Mouse (Mus musculus): ENCODE results near the gene Lpin2. TPM values are rescaled to one million over a fixed set of nuclear protein-coding genes. Genes with fewer than 3 reads are reported as not detected.

The Lpin2 gene
- polyA plus RNA-seq, 1 experiment from 2014 or later: 35.4 TPM

DNA sequence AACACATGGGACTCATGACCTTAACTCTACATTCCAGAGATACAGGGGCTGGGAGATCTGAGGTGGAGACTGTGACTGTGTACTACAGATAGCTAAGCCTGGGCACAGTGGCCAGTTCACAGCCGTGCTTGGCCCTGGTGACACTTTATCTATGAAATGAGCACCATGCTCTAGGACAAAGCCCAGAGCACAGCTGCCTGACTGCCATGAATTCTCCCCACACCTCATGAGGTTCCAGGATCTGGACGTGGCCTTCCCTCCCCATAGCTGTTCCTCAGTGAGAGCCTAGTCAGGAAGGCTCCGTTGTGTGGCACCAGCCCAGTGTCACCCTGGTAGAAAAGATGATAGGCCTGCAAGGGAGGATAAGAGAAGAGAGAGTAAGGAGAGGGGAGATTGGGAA, 86.2 kb downstream of the Lpin2 start:
- Histone ChIP-seq H3K36me3 (ENCODE audit: control insufficient read depth, insufficient read depth, low read length) (no peaks in the 10 kb centered on the region), H3K4me1 (ENCODE audit: control insufficient read depth, insufficient read depth, low read length) (no peaks in the 10 kb centered on the region), H3K4me3 (ENCODE audit: low read depth, low read length) (no peak overlapping the region), H3K27me3 (ENCODE audit: control insufficient read depth, insufficient read depth, low read length) (no peaks in the 10 kb centered on the region), H3K27ac (ENCODE audit: low read depth, low read length) (no peak overlapping the region), H3K9ac (ENCODE audit: low read length) (no peak overlapping the region), H3K9me3 (ENCODE audit: control insufficient read depth, low read length) (no peaks in the 10 kb centered on the region), H3K4me2 (no peak overlapping the region)
- DNase-seq (ENCODE audit: low spot score, missing footprints) (peak; percentile 53), ATAC-seq (ENCODE audit: low FRiP score) (no peak)
- WGBS: 85% methylated on average over 3 of the region's 3 CpGs

DNA sequence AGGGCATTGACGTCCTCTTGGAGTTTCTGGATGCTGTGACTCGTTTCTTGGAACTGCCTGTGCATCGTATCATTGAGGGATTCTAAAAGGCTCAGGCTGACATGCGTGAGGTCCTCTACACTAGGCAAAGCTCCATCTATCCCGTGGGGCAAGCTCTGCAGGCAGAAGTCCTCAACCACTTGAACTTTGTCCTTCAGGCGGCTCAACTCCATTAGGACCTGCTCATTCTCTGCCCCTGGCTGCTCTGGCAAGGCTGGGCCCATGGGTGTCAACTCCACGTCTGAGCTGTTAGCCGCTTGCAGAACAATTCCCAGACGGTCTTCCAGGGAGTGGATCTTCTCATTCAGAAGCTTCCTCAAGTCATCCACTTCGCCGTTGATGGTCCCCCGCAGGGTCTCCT, 91.5 kb downstream of the Lpin2 start:
- WGBS: 94% methylated on average over 12 of the region's 12 CpGs
- H3K36me3 ChIP-seq (ENCODE audit: control insufficient read depth, insufficient read depth, low read length): no peaks in the 10 kb centered on the region
- H3K9me3 ChIP-seq (ENCODE audit: control insufficient read depth, low read length): no peaks in the 10 kb centered on the region
- no peaks in the 10 kb centered on the region for H3K27me3 ChIP-seq (ENCODE audit: control insufficient read depth, insufficient read depth, low read length)
- no peak overlapping the region for H3K4me2 ChIP-seq
- no peak overlapping the region for H3K9ac ChIP-seq (ENCODE audit: low read length)
- no peaks in the 10 kb centered on the region for H3K4me1 ChIP-seq (ENCODE audit: control insufficient read depth, insufficient read depth, low read length)
- ATAC-seq (ENCODE audit: low FRiP score) (no peak), DNase-seq (ENCODE audit: low spot score, missing footprints) (no peak)
- H3K4me3 ChIP-seq (ENCODE audit: low read depth, low read length): no peak overlapping the region
- no peak overlapping the region for H3K27ac ChIP-seq (ENCODE audit: low read depth, low read length)

DNA sequence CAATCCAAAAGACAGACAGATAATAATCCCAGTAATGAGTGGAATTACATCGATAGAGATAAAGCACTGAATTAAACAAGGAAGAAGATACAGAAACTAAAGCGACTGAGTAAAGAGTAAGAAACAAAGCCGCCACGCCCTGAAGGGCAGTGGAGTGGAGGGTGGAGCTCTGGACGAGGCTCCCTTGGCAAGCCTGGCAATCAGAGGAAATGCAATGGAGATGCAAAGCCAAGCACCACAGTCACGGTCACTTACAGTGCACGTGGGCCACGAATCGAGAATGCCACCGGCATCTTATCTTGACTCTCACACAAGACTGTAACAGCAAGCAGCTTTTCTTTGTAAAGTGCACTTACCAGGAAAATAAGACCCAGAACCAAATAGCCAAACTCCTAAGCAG, 94.4 kb downstream of the Lpin2 start:
- no peaks in the 10 kb centered on the region for H3K36me3 ChIP-seq (ENCODE audit: control insufficient read depth, insufficient read depth, low read length)
- H3K4me1 ChIP-seq (ENCODE audit: control insufficient read depth, insufficient read depth, low read length): no peaks in the 10 kb centered on the region
- H3K9me3 ChIP-seq (ENCODE audit: control insufficient read depth, low read length): no peaks in the 10 kb centered on the region
- no peak overlapping the region for H3K4me2 ChIP-seq
- no peak overlapping the region for H3K9ac ChIP-seq (ENCODE audit: low read length)
- H3K27me3 ChIP-seq (ENCODE audit: control insufficient read depth, insufficient read depth, low read length): no peaks in the 10 kb centered on the region
- whole genome bisulfite sequencing: 94% methylated on average over 10 of the region's 10 CpGs
- H3K4me3 ChIP-seq (ENCODE audit: low read depth, low read length): no peak overlapping the region
- no peak overlapping the region for H3K27ac ChIP-seq (ENCODE audit: low read depth, low read length)
- DNase-seq (ENCODE audit: low spot score, missing footprints) (no peak), ATAC-seq (ENCODE audit: low FRiP score) (no peak)

DNA sequence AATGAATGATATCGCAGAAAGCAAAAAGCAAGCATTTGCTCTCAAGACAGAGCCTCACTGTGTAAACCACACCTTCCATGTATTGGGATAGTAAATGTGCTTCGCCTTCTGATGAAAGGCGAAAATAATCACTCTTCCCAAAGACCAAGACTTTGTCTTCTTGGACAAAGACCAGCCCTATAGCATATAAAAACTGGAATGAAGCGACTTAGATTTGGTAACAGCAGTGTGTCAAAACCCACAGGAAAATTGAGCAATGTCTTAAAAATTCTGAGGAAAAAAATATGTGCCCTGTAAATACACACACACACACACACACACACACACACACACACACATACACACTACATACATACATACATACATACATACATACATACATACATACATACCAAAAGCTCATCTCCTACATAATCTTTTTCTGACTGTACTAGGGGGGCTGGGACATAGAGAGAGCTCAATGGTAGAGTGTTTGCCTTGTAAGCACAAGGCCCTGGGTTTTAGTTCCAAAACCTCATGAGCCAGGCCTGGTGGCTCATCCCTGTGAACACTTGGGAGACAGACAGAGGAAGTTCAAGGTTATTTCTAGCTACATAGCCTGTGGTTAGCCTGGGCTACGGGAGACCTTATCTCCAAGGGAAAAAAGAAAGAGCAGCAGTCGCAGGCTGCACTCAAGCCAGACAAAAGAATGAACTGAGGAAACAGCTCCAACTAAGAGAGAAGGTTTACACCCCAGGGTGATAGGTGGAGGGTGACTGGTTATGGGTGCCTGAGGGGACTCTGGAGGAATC, 95.5 kb downstream of the Lpin2 start:
- H3K36me3 ChIP-seq (ENCODE audit: control insufficient read depth, insufficient read depth, low read length): no peaks in the 10 kb centered on the region
- no peak overlapping the region for H3K4me3 ChIP-seq (ENCODE audit: low read depth, low read length)
- no peak overlapping the region for H3K4me2 ChIP-seq
- no peak overlapping the region for H3K27ac ChIP-seq (ENCODE audit: low read depth, low read length)
- DNase-seq (ENCODE audit: low spot score, missing footprints) (no peak), ATAC-seq (ENCODE audit: low FRiP score) (no peak)
- no peaks in the 10 kb centered on the region for H3K4me1 ChIP-seq (ENCODE audit: control insufficient read depth, insufficient read depth, low read length)
- H3K9me3 ChIP-seq (ENCODE audit: control insufficient read depth, low read length): no peaks in the 10 kb centered on the region
- whole genome bisulfite sequencing: 91% methylated on average over 6 of the region's 6 CpGs
- no peak overlapping the region for H3K9ac ChIP-seq (ENCODE audit: low read length)
- H3K27me3 ChIP-seq (ENCODE audit: control insufficient read depth, insufficient read depth, low read length): no peaks in the 10 kb centered on the region

DNA sequence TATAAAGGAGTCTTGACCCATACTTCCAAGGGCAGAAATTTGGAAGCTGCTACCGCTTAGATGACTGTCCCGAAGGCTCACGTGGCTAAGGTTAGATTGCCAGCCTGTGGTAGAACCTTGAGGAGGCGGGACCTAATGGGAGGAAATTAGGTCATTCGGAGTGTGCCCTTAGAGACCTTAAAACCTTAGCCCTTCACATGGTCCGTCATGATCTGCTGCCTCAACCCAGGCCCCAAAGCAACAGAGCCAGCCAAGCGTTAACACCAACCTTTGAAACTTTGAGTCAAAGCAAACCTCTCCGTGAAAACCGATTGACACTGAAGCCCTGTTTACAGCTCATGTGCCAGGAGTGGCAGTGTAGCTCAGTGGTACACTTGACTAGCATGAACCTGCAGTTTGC, 100.4 kb downstream of the Lpin2 start:
- 89% methylated on average over 9 of the region's 9 CpGs for WGBS
- no peak for ATAC-seq (ENCODE audit: low FRiP score)

DNA sequence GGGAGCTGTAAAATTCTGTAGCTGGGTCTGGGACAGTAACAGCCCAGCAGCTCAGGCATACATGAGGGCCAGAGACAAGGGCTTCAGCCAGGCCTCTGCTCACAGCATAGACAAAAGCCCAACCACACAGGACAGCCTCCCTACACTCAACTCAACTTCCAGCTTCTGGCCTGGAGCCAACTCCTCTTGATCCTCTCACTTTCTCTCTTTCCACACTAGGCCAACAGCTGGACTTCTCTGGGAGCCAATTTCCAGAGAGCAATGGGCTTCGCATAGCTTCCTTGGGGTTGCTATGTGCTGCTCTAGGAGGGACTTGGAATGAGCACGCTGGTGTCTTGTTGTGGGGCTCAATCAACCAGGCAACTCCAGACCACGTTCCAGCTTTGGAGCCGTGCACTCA, 100.9 kb downstream of the Lpin2 start:
- no peak overlapping the region for H3K4me2 ChIP-seq
- ATAC-seq (ENCODE audit: low FRiP score) (no peak), DNase-seq (ENCODE audit: low spot score, missing footprints) (no peak)
- no peak overlapping the region for H3K9ac ChIP-seq (ENCODE audit: low read length)
- WGBS: 90% methylated on average over 4 of the region's 4 CpGs
- no peak overlapping the region for H3K27ac ChIP-seq (ENCODE audit: low read depth, low read length)
- H3K4me1 ChIP-seq (ENCODE audit: control insufficient read depth, insufficient read depth, low read length): peaks cover 2% of the 10 kb centered on the region; the same call in 1 of the 2 replicates
- H3K27me3 ChIP-seq (ENCODE audit: control insufficient read depth, insufficient read depth, low read length): no peaks in the 10 kb centered on the region
- H3K9me3 ChIP-seq (ENCODE audit: control insufficient read depth, low read length): no peaks in the 10 kb centered on the region
- H3K4me3 ChIP-seq (ENCODE audit: low read depth, low read length): no peak overlapping the region
- no peaks in the 10 kb centered on the region for H3K36me3 ChIP-seq (ENCODE audit: control insufficient read depth, insufficient read depth, low read length)

More for the DNA sequence above, 100.4 kb downstream of the Lpin2 start:
- H3K27ac ChIP-seq (ENCODE audit: low read depth, low read length): no peak overlapping the region
- H3K27me3 ChIP-seq (ENCODE audit: control insufficient read depth, insufficient read depth, low read length): no peaks in the 10 kb centered on the region
- H3K4me3 ChIP-seq (ENCODE audit: low read depth, low read length): no peak overlapping the region
- no peaks in the 10 kb centered on the region for H3K9me3 ChIP-seq (ENCODE audit: control insufficient read depth, low read length)
- H3K9ac ChIP-seq (ENCODE audit: low read length): no peak overlapping the region
- no peak for DNase-seq (ENCODE audit: low spot score, missing footprints)
- H3K36me3 ChIP-seq (ENCODE audit: control insufficient read depth, insufficient read depth, low read length): no peaks in the 10 kb centered on the region
- H3K4me1 ChIP-seq (ENCODE audit: control insufficient read depth, insufficient read depth, low read length): peaks cover 2% of the 10 kb centered on the region; the same call in 1 of the 2 replicates
- H3K4me2 ChIP-seq: no peak overlapping the region

DNA sequence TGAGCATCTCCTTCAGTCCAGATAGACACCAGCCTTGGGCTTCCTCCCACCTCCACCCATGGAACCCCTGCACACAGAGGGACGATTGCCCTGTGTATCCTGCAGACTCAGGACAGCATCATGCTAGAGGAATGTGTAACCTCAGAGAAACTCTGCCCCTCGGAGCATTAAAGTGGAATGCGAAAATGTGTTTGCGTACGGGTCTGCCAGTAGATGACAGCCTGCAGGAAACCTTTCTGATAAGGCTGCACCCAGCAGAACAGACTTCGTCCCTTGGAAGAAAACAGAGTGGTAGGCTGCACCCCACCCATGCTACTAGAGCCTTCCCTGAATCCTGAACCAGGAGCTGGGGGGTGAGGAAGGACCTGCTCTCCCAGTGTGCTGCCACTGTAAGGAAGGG, 102.5 kb downstream of the Lpin2 start:
- Histone ChIP-seq H3K36me3 (ENCODE audit: control insufficient read depth, insufficient read depth, low read length) (no peaks in the 10 kb centered on the region), H3K9me3 (ENCODE audit: control insufficient read depth, low read length) (no peaks in the 10 kb centered on the region), H3K9ac (ENCODE audit: low read length) (no peak overlapping the region), H3K4me1 (ENCODE audit: control insufficient read depth, insufficient read depth, low read length) (peaks cover 2% of the 10 kb centered on the region; the same call in 1 of the 2 replicates), H3K27me3 (ENCODE audit: control insufficient read depth, insufficient read depth, low read length) (no peaks in the 10 kb centered on the region), H3K4me3 (ENCODE audit: low read depth, low read length) (no peak overlapping the region), H3K4me2 (no peak overlapping the region), H3K27ac (ENCODE audit: low read depth, low read length) (no peak overlapping the region)
- no peak for ATAC-seq (ENCODE audit: low FRiP score)
- no peak for DNase-seq (ENCODE audit: low spot score, missing footprints)
- WGBS: 82% methylated on average over 6 of the region's 6 CpGs

DNA sequence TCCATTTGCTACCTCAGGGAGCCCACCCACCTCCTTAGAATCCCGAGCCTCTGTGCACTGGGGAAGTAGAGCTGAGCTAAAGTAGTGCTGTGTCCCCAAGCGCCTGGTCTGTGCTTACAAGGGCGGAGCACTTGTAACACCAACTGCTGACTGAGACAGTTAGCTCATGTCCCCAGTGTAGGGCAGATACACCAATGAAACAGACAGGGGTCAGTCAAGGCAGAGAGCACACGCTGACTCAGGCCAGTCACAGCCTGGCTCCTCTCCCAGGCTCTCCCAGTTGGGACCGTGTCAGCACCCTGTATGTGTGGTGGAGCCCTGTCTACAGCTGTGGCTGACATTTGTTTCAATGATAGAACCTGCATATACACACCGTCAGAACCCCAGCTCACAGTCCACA, 103.6 kb downstream of the Lpin2 start:
- peaks cover 2% of the 10 kb centered on the region; the same call in 1 of the 2 replicates for H3K4me1 ChIP-seq (ENCODE audit: control insufficient read depth, insufficient read depth, low read length)
- WGBS: 74% methylated on average over 6 of the region's 6 CpGs
- H3K9ac ChIP-seq (ENCODE audit: low read length): no peak overlapping the region
- H3K4me3 ChIP-seq (ENCODE audit: low read depth, low read length): no peak overlapping the region
- H3K4me2 ChIP-seq: no peak overlapping the region
- ATAC-seq (ENCODE audit: low FRiP score) (no peak), DNase-seq (ENCODE audit: low spot score, missing footprints) (no peak)
- H3K27me3 ChIP-seq (ENCODE audit: control insufficient read depth, insufficient read depth, low read length): no peaks in the 10 kb centered on the region
- H3K9me3 ChIP-seq (ENCODE audit: control insufficient read depth, low read length): no peaks in the 10 kb centered on the region
- H3K27ac ChIP-seq (ENCODE audit: low read depth, low read length): no peak overlapping the region
- H3K36me3 ChIP-seq (ENCODE audit: control insufficient read depth, insufficient read depth, low read length): no peaks in the 10 kb centered on the region

DNA sequence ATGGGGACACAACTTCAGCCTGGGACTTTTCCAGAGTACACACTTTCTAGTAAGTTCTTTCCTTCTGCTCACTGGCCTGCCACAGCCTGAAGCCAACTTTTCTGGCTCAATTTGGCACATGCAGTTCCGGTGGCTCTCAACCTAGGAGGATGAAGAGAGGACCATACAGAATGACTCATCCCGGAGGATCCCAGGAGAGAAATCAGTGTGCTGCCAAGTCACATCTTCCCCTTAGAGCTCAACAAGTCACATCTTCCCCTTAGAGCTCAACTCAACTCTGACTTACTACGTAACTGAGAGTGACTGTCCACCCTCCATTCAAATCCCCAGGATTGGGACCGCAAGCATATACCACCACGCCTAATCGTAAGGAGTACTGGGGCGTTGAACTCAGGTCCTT, 105.2 kb downstream of the Lpin2 start:
- Histone ChIP-seq H3K36me3 (ENCODE audit: control insufficient read depth, insufficient read depth, low read length) (no peaks in the 10 kb centered on the region), H3K27ac (ENCODE audit: low read depth, low read length) (no peak overlapping the region), H3K4me1 (ENCODE audit: control insufficient read depth, insufficient read depth, low read length) (peaks cover 2% of the 10 kb centered on the region; the same call in 1 of the 2 replicates), H3K4me2 (no peak overlapping the region), H3K4me3 (ENCODE audit: low read depth, low read length) (no peak overlapping the region), H3K9me3 (ENCODE audit: control insufficient read depth, low read length) (no peaks in the 10 kb centered on the region), H3K27me3 (ENCODE audit: control insufficient read depth, insufficient read depth, low read length) (no peaks in the 10 kb centered on the region), H3K9ac (ENCODE audit: low read length) (no peak overlapping the region)
- DNase-seq (ENCODE audit: low spot score, missing footprints): no peak
- ATAC-seq (ENCODE audit: low FRiP score): no peak
- 96% methylated on average over 7 of the region's 7 CpGs for WGBS

Measured in midbrain, embryonic 11.5 days (tissue).